Mouse (Mus musculus): ENCODE data around the gene C8g. TPM values are rescaled to one million over a fixed set of nuclear protein-coding genes. Genes with fewer than 3 reads are reported as not detected.
A peak's percentile ranks its signal among the peaks of the same experiment; 100 is the strongest.

C8g gene
- polyA plus RNA-seq, 1 experiment from 2014 or later: 5.5 TPM

DNA sequence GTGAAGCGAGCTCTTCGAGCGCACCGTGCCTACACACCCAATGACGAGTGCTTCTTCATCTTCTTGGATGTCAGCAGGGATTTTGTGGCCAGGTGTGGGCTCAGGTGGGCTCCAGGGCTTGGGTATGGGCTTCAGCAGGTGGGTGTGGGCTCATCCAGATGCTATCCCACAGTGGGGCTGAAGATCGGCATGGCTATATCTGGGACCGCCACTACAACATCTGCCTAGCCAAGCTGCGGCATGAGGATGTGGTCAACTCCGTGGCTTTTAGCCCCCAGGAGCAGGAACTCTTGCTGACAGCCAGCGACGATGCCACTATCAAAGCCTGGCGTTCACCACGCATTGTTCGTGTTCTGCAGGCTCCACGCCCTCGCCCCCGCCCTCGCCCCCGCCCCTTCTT lies 3.0 kb upstream of the C8g start:
- whole genome bisulfite sequencing: 95% methylated on average over 19 of the region's 19 CpGs
- DNase-seq: no peak

GRCm38 (mm10) chr2:25502726-25503125 lies 1.2 kb upstream of the C8g start:
- ATAC-seq (ENCODE audit: low FRiP score, low TSS enrichment) (no peak), DNase-seq (no peak)
- Histone ChIP-seq H3K36me3 (ENCODE audit: control insufficient read depth, insufficient read depth, low read length) (peaks cover 31% of the 10 kb centered on the region), H3K9me3 (ENCODE audit: control insufficient read depth, low read length) (no peaks in the 10 kb centered on the region), H3K9ac (replicated peaks; ENCODE audit: low read length) (no peak overlapping the region), H3K4me1 (ENCODE audit: control insufficient read depth, insufficient read depth, low read length) (peaks cover 14% of the 10 kb centered on the region), H3K27me3 (ENCODE audit: control insufficient read depth, insufficient read depth, low read length) (no peaks in the 10 kb centered on the region), H3K27ac (replicated peaks; ENCODE audit: low read depth, low read length) (no peak overlapping the region), H3K4me2 (ENCODE audit: low read length) (no peak overlapping the region), H3K4me3 (replicated peaks; ENCODE audit: low read depth, low read length) (no peak overlapping the region)
- WGBS: 90% methylated on average over 3 of the region's 3 CpGs

More for the DNA sequence above, 3.0 kb upstream of the C8g start:
- no peak overlapping the region for H3K27ac ChIP-seq (replicated peaks; ENCODE audit: low read depth, low read length)
- no peak overlapping the region for H3K4me2 ChIP-seq (ENCODE audit: low read length)
- peaks cover 31% of the 10 kb centered on the region for H3K36me3 ChIP-seq (ENCODE audit: control insufficient read depth, insufficient read depth, low read length)
- no peaks in the 10 kb centered on the region for H3K27me3 ChIP-seq (ENCODE audit: control insufficient read depth, insufficient read depth, low read length)
- no peak overlapping the region for H3K9ac ChIP-seq (replicated peaks; ENCODE audit: low read length)
- peaks cover 14% of the 10 kb centered on the region for H3K4me1 ChIP-seq (ENCODE audit: control insufficient read depth, insufficient read depth, low read length)
- no peak for ATAC-seq (ENCODE audit: low FRiP score, low TSS enrichment)
- H3K4me3 ChIP-seq (replicated peaks; ENCODE audit: low read depth, low read length): no peak overlapping the region
- no peaks in the 10 kb centered on the region for H3K9me3 ChIP-seq (ENCODE audit: control insufficient read depth, low read length)

DNA sequence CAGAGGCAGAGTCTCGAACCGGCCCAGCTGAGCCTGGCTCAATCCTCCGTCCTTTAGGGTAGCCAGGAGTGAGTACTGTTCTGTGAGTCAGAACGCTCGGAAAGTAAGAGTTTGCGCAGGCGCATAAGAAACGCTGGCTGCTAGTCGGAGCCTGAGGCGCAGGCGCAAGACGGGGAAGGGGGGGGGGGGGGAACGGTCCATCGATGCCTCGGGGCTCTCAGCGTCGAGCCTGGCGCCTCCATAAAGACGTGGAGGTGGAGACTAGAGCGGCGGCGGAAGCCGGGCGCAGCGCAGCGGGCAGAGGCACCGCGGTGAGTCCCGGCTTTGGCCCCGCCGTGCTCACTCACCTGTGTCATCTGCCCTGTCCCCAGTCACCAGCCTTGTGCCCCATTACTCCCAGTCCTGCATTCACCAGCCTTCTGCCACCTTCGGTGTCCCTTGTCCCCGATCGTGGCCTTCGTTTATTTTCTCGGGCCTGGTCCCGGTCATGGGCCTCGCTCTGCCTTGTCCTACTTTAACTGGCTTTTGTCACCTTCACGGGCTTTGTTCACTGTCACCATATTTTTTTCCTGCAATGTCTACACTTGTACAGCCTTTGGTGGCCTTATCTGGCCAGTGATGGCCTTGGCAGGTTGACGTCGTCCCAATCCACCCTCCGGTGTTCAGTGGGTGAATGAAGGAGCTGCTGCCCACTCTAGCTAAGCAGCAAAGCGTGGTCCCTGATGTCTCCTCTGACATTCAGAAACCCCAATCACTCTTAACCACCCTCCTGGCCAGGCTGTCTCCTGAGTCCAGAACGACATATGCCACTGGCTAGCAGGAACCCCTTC lies 728 bp downstream of the C8g start, which contains the start of gene Fbxw5:
Gene Fbxw5 (plus strand): TSS at position 175 of the 830 bp plus-strand sequence.
- H3K4me1 ChIP-seq (ENCODE audit: control insufficient read depth, insufficient read depth, low read length): peaks cover 14% of the 10 kb centered on the region
- 1% methylated on average over 44 of the region's 44 CpGs for WGBS

DNA sequence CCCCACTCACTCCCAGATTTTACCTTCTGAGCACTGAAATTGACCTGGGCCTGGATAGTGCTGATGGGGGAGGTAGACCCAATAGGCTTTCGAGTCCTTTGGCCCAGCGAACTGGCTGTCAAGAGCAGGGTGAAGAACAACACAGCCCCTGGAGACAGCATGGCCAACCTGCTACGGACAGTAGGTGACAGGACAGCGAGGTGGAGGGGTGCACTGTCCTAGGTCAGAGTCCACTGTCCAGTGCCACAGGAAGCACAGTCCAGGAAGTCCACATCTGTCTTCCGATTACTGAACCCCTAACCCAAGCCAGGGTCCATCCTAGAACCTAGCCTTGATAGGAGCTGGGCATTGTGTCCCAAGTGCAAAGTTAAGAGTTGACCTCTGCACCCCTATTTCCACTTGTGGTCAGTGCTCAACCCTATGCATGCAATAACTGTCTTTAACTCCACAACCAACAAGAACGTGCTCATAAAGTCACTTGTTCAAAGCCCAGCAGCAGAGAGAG lies 1.4 kb downstream of the C8g start:
- peaks cover 14% of the 10 kb centered on the region for H3K4me1 ChIP-seq (ENCODE audit: control insufficient read depth, insufficient read depth, low read length)
- DNase-seq (no peak), ATAC-seq (ENCODE audit: low FRiP score, low TSS enrichment) (peak; percentile 38; the same call in 1 of the 2 replicates)
- H3K4me2 ChIP-seq (ENCODE audit: low read length): peak overlapping the region; percentile 93
- 72% methylated on average over 6 of the region's 6 CpGs for WGBS
- H3K4me3 ChIP-seq (replicated peaks; ENCODE audit: low read depth, low read length): peak overlapping the region; percentile 87
- H3K27ac ChIP-seq (replicated peaks; ENCODE audit: low read depth, low read length): 0 out of 2 replicates have a peak overlapping the region, but pooled peaks have one; percentile 4
- no peaks in the 10 kb centered on the region for H3K27me3 ChIP-seq (ENCODE audit: control insufficient read depth, insufficient read depth, low read length)
- no peaks in the 10 kb centered on the region for H3K9me3 ChIP-seq (ENCODE audit: control insufficient read depth, low read length)
- H3K36me3 ChIP-seq (ENCODE audit: control insufficient read depth, insufficient read depth, low read length): peaks cover 22% of the 10 kb centered on the region
- H3K9ac ChIP-seq (replicated peaks; ENCODE audit: low read length): peak overlapping the region; percentile 97; the same call in 1 of the 2 replicates

More for the DNA sequence above, 728 bp downstream of the C8g start, which contains the start of gene Fbxw5:
- Histone ChIP-seq H3K36me3 (ENCODE audit: control insufficient read depth, insufficient read depth, low read length) (peaks cover 29% of the 10 kb centered on the region), H3K27ac (replicated peaks; ENCODE audit: low read depth, low read length) (peak within 1 kb of the TSS; percentile 80), H3K9me3 (ENCODE audit: control insufficient read depth, low read length) (no peaks in the 10 kb centered on the region), H3K27me3 (ENCODE audit: control insufficient read depth, insufficient read depth, low read length) (no peaks in the 10 kb centered on the region), H3K4me2 (ENCODE audit: low read length) (peak within 1 kb of the TSS; percentile 93), H3K9ac (replicated peaks; ENCODE audit: low read length) (peak within 1 kb of the TSS; percentile 97), H3K4me3 (replicated peaks; ENCODE audit: low read depth, low read length) (peak within 1 kb of the TSS; percentile 87)
- peak; percentile 98 for DNase-seq
- ATAC-seq (ENCODE audit: low FRiP score, low TSS enrichment): peak; percentile 89

- DNase-seq: no peak
- peaks cover 14% of the 10 kb centered on the region for H3K4me1 ChIP-seq (ENCODE audit: control insufficient read depth, insufficient read depth, low read length)
- 70% methylated on average over 15 of the region's 15 CpGs for WGBS
- no peak overlapping the region for H3K9ac ChIP-seq (replicated peaks; ENCODE audit: low read length)
- peaks cover 9% of the 10 kb centered on the region for H3K36me3 ChIP-seq (ENCODE audit: control insufficient read depth, insufficient read depth, low read length)
- no peak overlapping the region for H3K4me2 ChIP-seq (ENCODE audit: low read length)
- no peak overlapping the region for H3K27ac ChIP-seq (replicated peaks; ENCODE audit: low read depth, low read length)
- no peaks in the 10 kb centered on the region for H3K27me3 ChIP-seq (ENCODE audit: control insufficient read depth, insufficient read depth, low read length)
- no peak overlapping the region for H3K4me3 ChIP-seq (replicated peaks; ENCODE audit: low read depth, low read length)
- no peaks in the 10 kb centered on the region for H3K9me3 ChIP-seq (ENCODE audit: control insufficient read depth, low read length)
- ATAC-seq (ENCODE audit: low FRiP score, low TSS enrichment): no peak
These were observed 2.7 kb downstream of the C8g start for GRCm38 (mm10) chr2:25498622-25499478.

- H3K36me3 ChIP-seq (ENCODE audit: control insufficient read depth, insufficient read depth, low read length): 0 out of 2 replicates have a peak, but pooled peaks cover under 1% of the 10 kb centered on the region
- no peak overlapping the region for H3K27ac ChIP-seq (replicated peaks; ENCODE audit: low read depth, low read length)
- H3K4me1 ChIP-seq (ENCODE audit: control insufficient read depth, insufficient read depth, low read length): peaks cover 14% of the 10 kb centered on the region
- H3K4me2 ChIP-seq (ENCODE audit: low read length): no peak overlapping the region
- H3K9me3 ChIP-seq (ENCODE audit: control insufficient read depth, low read length): no peaks in the 10 kb centered on the region
- DNase-seq (no peak), ATAC-seq (ENCODE audit: low FRiP score, low TSS enrichment) (no peak)
- no peak overlapping the region for H3K4me3 ChIP-seq (replicated peaks; ENCODE audit: low read depth, low read length)
- WGBS: 58% methylated on average over 6 of the region's 6 CpGs
- no peak overlapping the region for H3K9ac ChIP-seq (replicated peaks; ENCODE audit: low read length)
- no peaks in the 10 kb centered on the region for H3K27me3 ChIP-seq (ENCODE audit: control insufficient read depth, insufficient read depth, low read length)
These were observed 3.5 kb downstream of the C8g start for GRCm38 (mm10) chr2:25497846-25498575.

DNA sequence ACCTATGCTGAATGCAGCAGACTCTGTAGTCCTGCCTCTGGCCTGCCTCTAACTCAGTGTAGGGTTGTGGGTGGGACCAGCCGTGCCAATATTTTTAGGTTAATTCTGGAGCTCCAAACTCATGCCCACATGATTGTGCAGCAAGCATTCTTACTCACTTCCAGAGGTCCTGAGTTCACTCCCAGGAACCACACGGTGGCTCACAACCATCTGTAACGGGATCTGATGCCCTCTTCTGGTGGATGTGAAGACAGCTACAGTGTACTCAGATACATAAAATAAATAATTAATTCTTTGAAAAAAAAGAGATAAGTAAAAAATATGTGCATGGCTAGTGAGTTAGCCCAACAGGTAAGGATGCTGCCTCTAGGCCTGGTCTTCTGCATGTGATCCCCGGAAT lies 5.1 kb downstream of the C8g start:
- H3K9me3 ChIP-seq (ENCODE audit: control insufficient read depth, low read length): no peaks in the 10 kb centered on the region
- H3K27me3 ChIP-seq (ENCODE audit: control insufficient read depth, insufficient read depth, low read length): no peaks in the 10 kb centered on the region
- no peak overlapping the region for H3K4me2 ChIP-seq (ENCODE audit: low read length)
- ATAC-seq (ENCODE audit: low FRiP score, low TSS enrichment) (no peak), DNase-seq (peak; percentile 61)
- no peak overlapping the region for H3K4me3 ChIP-seq (replicated peaks; ENCODE audit: low read depth, low read length)
- no peak overlapping the region for H3K27ac ChIP-seq (replicated peaks; ENCODE audit: low read depth, low read length)
- H3K36me3 ChIP-seq (ENCODE audit: control insufficient read depth, insufficient read depth, low read length): no peaks in the 10 kb centered on the region
- peaks cover 6% of the 10 kb centered on the region for H3K4me1 ChIP-seq (ENCODE audit: control insufficient read depth, insufficient read depth, low read length)
- 45% methylated on average over 4 of the region's 4 CpGs for WGBS
- no peak overlapping the region for H3K9ac ChIP-seq (replicated peaks; ENCODE audit: low read length)

DNA sequence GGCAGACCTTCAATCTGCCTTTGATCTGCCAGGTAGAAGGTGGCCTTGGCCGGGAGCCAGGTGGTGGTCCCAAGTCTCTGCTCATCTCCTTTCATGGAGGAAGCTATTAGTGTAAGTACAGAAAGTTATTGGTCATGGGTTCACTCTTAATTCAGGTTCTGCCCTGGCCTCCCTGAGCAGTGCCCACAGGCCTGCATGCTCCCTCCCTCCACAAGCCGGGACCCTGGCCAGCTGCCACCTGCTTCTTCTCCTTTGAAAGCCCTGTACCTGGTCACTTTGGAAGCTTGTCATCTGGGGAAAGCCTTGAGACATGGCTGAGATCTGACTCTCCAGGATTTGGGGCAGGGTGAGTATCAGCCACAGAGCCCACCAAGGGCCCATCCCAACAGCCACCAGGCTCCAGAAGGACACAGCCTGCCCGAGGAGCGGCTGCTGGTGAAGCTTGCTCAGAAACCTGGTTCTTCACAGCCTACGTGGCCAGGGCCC lies 8.0 kb downstream of the C8g start, which contains the start of gene Lcn12:
Gene Lcn12 (minus strand): TSS at position 436 of the 486 bp plus-strand sequence.
- WGBS: 88% methylated on average over 5 of the region's 5 CpGs
- no peak within 1 kb of the TSS for H3K4me3 ChIP-seq (replicated peaks; ENCODE audit: low read depth, low read length)
- no peak within 1 kb of the TSS for H3K9ac ChIP-seq (replicated peaks; ENCODE audit: low read length)
- ATAC-seq (ENCODE audit: low FRiP score, low TSS enrichment) (no peak), DNase-seq (no peak)
- no peak within 1 kb of the TSS for H3K27ac ChIP-seq (replicated peaks; ENCODE audit: low read depth, low read length)
- no peak within 1 kb of the TSS for H3K4me2 ChIP-seq (ENCODE audit: low read length)
- H3K4me1 ChIP-seq (ENCODE audit: control insufficient read depth, insufficient read depth, low read length): no peaks in the 10 kb centered on the region
- no peaks in the 10 kb centered on the region for H3K9me3 ChIP-seq (ENCODE audit: control insufficient read depth, low read length)
- no peaks in the 10 kb centered on the region for H3K27me3 ChIP-seq (ENCODE audit: control insufficient read depth, insufficient read depth, low read length)
- no peaks in the 10 kb centered on the region for H3K36me3 ChIP-seq (ENCODE audit: control insufficient read depth, insufficient read depth, low read length)

All from midbrain, embryonic 14.5 days (tissue).